Mouse (Mus musculus): ENCODE results near the gene Plce1. TPM values are rescaled to one million over a fixed set of nuclear protein-coding genes. Genes with fewer than 3 reads are reported as not detected.

Plce1 gene
- polyA plus RNA-seq, 1 experiment from 2014 or later, result 0.60 TPM

GRCm38 (mm10) chr19:38445758-38446157 lies 35.2 kb upstream of the Plce1 start:
- Histone ChIP-seq H3K27me3 (ENCODE audit: insufficient read depth, low read length) (no peaks in the 10 kb centered on the region), H3K9ac (replicated peaks) (no peak overlapping the region), H3K9me3 (ENCODE audit: low read length) (no peaks in the 10 kb centered on the region), H3K27ac (ENCODE audit: low read depth) (no peak overlapping the region), H3K4me1 (ENCODE audit: insufficient read depth) (no peaks in the 10 kb centered on the region), H3K4me3 (ENCODE audit: low read depth, low read length) (no peak overlapping the region), H3K4me2 (ENCODE audit: low read depth, low read length) (no peak overlapping the region), H3K36me3 (replicated peaks; ENCODE audit: insufficient read depth, low read length) (no peaks in the 10 kb centered on the region)
- DNase-seq, result no peak
- WGBS (ENCODE audit: insufficient replicate concordance), result 56% methylated on average over 5 of the region's 5 CpGs
- ATAC-seq, result no peak
- no peak for TF ChIP-seq EP300 (IDR thresholded peaks at IDR 0.05; ENCODE audit: low read depth)

- Histone ChIP-seq H3K27me3 (ENCODE audit: insufficient read depth, low read length) (no peaks in the 10 kb centered on the region), H3K4me1 (ENCODE audit: insufficient read depth) (no peaks in the 10 kb centered on the region), H3K9ac (replicated peaks) (no peak overlapping the region), H3K4me2 (ENCODE audit: low read depth, low read length) (no peak overlapping the region), H3K27ac (ENCODE audit: low read depth) (no peak overlapping the region), H3K9me3 (ENCODE audit: low read length) (no peaks in the 10 kb centered on the region), H3K4me3 (ENCODE audit: low read depth, low read length) (no peak overlapping the region), H3K36me3 (replicated peaks; ENCODE audit: insufficient read depth, low read length) (no peaks in the 10 kb centered on the region)
- DNase-seq, result no peak
- TF ChIP-seq EP300 (IDR thresholded peaks at IDR 0.05; ENCODE audit: low read depth), result no peak
- no peak for TF ChIP-seq CTCF (IDR thresholded peaks at IDR 0.05; ENCODE audit: low read depth)
- ATAC-seq, result no peak
- 73% methylated on average over 10 of the region's 10 CpGs for WGBS (ENCODE audit: insufficient replicate concordance)
Measured at GRCm38 (mm10) chr19:38455228-38455627, 25.7 kb upstream of the Plce1 start.

- WGBS (ENCODE audit: insufficient replicate concordance), result 85% methylated on average over 9 of the region's 9 CpGs
- Histone ChIP-seq H3K9ac (replicated peaks) (no peak overlapping the region), H3K9me3 (ENCODE audit: low read length) (no peaks in the 10 kb centered on the region), H3K36me3 (replicated peaks; ENCODE audit: insufficient read depth, low read length) (no peaks in the 10 kb centered on the region), H3K4me3 (ENCODE audit: low read depth, low read length) (no peak overlapping the region), H3K4me2 (ENCODE audit: low read depth, low read length) (no peak overlapping the region), H3K27me3 (ENCODE audit: insufficient read depth, low read length) (no peaks in the 10 kb centered on the region), H3K4me1 (ENCODE audit: insufficient read depth) (no peaks in the 10 kb centered on the region), H3K27ac (ENCODE audit: low read depth) (no peak overlapping the region)
- 0 out of 2 replicates have a peak, but pooled peaks have one; percentile 9 for TF ChIP-seq CTCF (IDR thresholded peaks at IDR 0.05; ENCODE audit: low read depth)
- TF ChIP-seq EP300 (IDR thresholded peaks at IDR 0.05; ENCODE audit: low read depth), result no peak
- ATAC-seq (no peak), DNase-seq (no peak)
Measured at GRCm38 (mm10) chr19:38458996-38459395, 21.9 kb upstream of the Plce1 start.

GRCm38 (mm10) chr19:38460696-38461095 lies 20.2 kb upstream of the Plce1 start:
- TF ChIP-seq EP300 (IDR thresholded peaks at IDR 0.05; ENCODE audit: low read depth) (no peak), CTCF (IDR thresholded peaks at IDR 0.05; ENCODE audit: low read depth) (no peak)
- no peaks in the 10 kb centered on the region for H3K27me3 ChIP-seq (ENCODE audit: insufficient read depth, low read length)
- no peak overlapping the region for H3K4me3 ChIP-seq (ENCODE audit: low read depth, low read length)
- H3K4me1 ChIP-seq (ENCODE audit: insufficient read depth), result no peaks in the 10 kb centered on the region
- WGBS (ENCODE audit: insufficient replicate concordance), result 79% methylated on average over 4 of the region's 4 CpGs
- H3K9me3 ChIP-seq (ENCODE audit: low read length), result no peaks in the 10 kb centered on the region
- no peaks in the 10 kb centered on the region for H3K36me3 ChIP-seq (replicated peaks; ENCODE audit: insufficient read depth, low read length)
- no peak overlapping the region for H3K4me2 ChIP-seq (ENCODE audit: low read depth, low read length)
- H3K9ac ChIP-seq (replicated peaks), result no peak overlapping the region
- no peak for ATAC-seq
- no peak overlapping the region for H3K27ac ChIP-seq (ENCODE audit: low read depth)
- DNase-seq, result no peak

GRCm38 (mm10) chr19:38470257-38470893 lies 10.5 kb upstream of the Plce1 start:
- no peak overlapping the region for H3K4me3 ChIP-seq (ENCODE audit: low read depth, low read length)
- H3K4me2 ChIP-seq (ENCODE audit: low read depth, low read length), result no peak overlapping the region
- H3K27me3 ChIP-seq (ENCODE audit: insufficient read depth, low read length), result no peaks in the 10 kb centered on the region
- H3K9ac ChIP-seq (replicated peaks), result no peak overlapping the region
- no peaks in the 10 kb centered on the region for H3K4me1 ChIP-seq (ENCODE audit: insufficient read depth)
- no peak overlapping the region for H3K27ac ChIP-seq (ENCODE audit: low read depth)
- whole genome bisulfite sequencing (ENCODE audit: insufficient replicate concordance), result 75% methylated on average over 10 of the region's 10 CpGs
- no peaks in the 10 kb centered on the region for H3K36me3 ChIP-seq (replicated peaks; ENCODE audit: insufficient read depth, low read length)
- TF ChIP-seq CTCF (IDR thresholded peaks at IDR 0.05; ENCODE audit: low read depth) (no peak), EP300 (IDR thresholded peaks at IDR 0.05; ENCODE audit: low read depth) (no peak)
- H3K9me3 ChIP-seq (ENCODE audit: low read length), result no peaks in the 10 kb centered on the region
- no peak for ATAC-seq
- no peak for DNase-seq

GRCm38 (mm10) chr19:38475394-38475793 lies 5.5 kb upstream of the Plce1 start:
- TF ChIP-seq EP300 (IDR thresholded peaks at IDR 0.05; ENCODE audit: low read depth) (no peak), CTCF (IDR thresholded peaks at IDR 0.05; ENCODE audit: low read depth) (no peak)
- Histone ChIP-seq H3K9me3 (ENCODE audit: low read length) (no peaks in the 10 kb centered on the region), H3K9ac (replicated peaks) (no peak overlapping the region), H3K4me2 (ENCODE audit: low read depth, low read length) (no peak overlapping the region), H3K27ac (ENCODE audit: low read depth) (no peak overlapping the region), H3K4me3 (ENCODE audit: low read depth, low read length) (no peak overlapping the region), H3K36me3 (replicated peaks; ENCODE audit: insufficient read depth, low read length) (no peaks in the 10 kb centered on the region), H3K4me1 (ENCODE audit: insufficient read depth) (no peaks in the 10 kb centered on the region), H3K27me3 (ENCODE audit: insufficient read depth, low read length) (peaks cover 21% of the 10 kb centered on the region)
- ATAC-seq (no peak), DNase-seq (no peak)
- 63% methylated on average over 7 of the region's 7 CpGs for WGBS (ENCODE audit: insufficient replicate concordance)
